Mouse (Mus musculus) myocyte (in vitro differentiated cells): Measurements from ENCODE around the gene Ddx6. TPM values are rescaled to one million over a fixed set of nuclear protein-coding genes. Genes with fewer than 3 reads are reported as not detected.
"Not testable (repeated sequence)": the region's sequence is repeated elsewhere in the genome, so short reads cannot be mapped to it uniquely, and the experiment has no call there.

Experiments
- H3K27me3 ChIP-seq: one replicate; pipeline ENCODE4 v1.6.1; 2011; ENCODE audit not compliant: control insufficient read depth, insufficient read depth, insufficient read length
- H3K36me3 ChIP-seq: one replicate; pipeline ENCODE4 v1.6.1; 2011; ENCODE audit not compliant: control insufficient read depth, insufficient read depth
- H3K4me2 ChIP-seq: one replicate; pipeline ENCODE4 v1.6.1; 2011; ENCODE audit warnings: low read depth, control low read depth
- H3K4me3 ChIP-seq: one replicate; pipeline ENCODE4 v1.5.1; 2011; ENCODE audit warnings: mild to moderate bottlenecking, control low read depth, moderate library complexity
- H3K79me2 ChIP-seq: one replicate; pipeline ENCODE4 v1.6.1; 2011; ENCODE audit not compliant: control insufficient read depth, insufficient read depth
- H3ac ChIP-seq: one replicate; pipeline ENCODE4 v1.6.1; 2011; ENCODE audit not compliant: control insufficient read depth, insufficient read length
- CEBPB ChIP-seq: IDR thresholded peaks from 2 replicates; pipeline ENCODE4 v1.6.1; 2011; ENCODE audit warnings: mild to moderate bottlenecking, moderate library complexity; ENCODE audit not compliant: poor library complexity, insufficient read depth, severe bottlenecking
- E2F4 ChIP-seq: IDR thresholded peaks from one replicate; pipeline ENCODE4 v1.6.1; 2011; ENCODE audit warnings: mild to moderate bottlenecking, control low read depth, moderate library complexity; ENCODE audit not compliant: insufficient read depth
- MAX ChIP-seq: IDR thresholded peaks from one replicate; pipeline ENCODE4 v1.6.1; 2011; ENCODE audit warnings: low read depth, mild to moderate bottlenecking, control low read depth
- MYOD1 ChIP-seq, 3 experiments: IDR thresholded peaks; one replicate each; pipeline ENCODE4 v1.6.1; 2011; ENCODE audit warnings: control low read depth in 2 of 3, low read depth in 2 of 3, mild to moderate bottlenecking in 2 of 3, moderate library complexity in 1 of 3; ENCODE audit not compliant: insufficient read length in 2 of 3, control insufficient read depth in 1 of 3
- MYOG ChIP-seq, 3 experiments: IDR thresholded peaks; one replicate each; pipeline ENCODE4 v1.6.1; 2011; ENCODE audit warnings: control low read depth in 2 of 3, low read depth in 2 of 3, mild to moderate bottlenecking in 2 of 3; ENCODE audit not compliant: insufficient read length in 2 of 3, control insufficient read depth in 1 of 3, insufficient read depth in 1 of 3
- POLR2A ChIP-seq: IDR thresholded peaks from one replicate; pipeline ENCODE4 v1.6.1; 2011; ENCODE audit warnings: low read depth, mild to moderate bottlenecking, control low read depth, moderate library complexity; ENCODE audit not compliant: insufficient read length
- POLR2AphosphoS2 ChIP-seq: IDR thresholded peaks from one replicate; pipeline ENCODE4 v1.6.1; 2011; ENCODE audit warnings: low read depth, control low read depth; ENCODE audit not compliant: insufficient read length
- REST ChIP-seq: IDR thresholded peaks from one replicate; pipeline ENCODE4 v1.6.1; 2011; ENCODE audit warnings: mild to moderate bottlenecking, control low read depth, moderate library complexity; ENCODE audit not compliant: insufficient read depth, insufficient read length
- SRF ChIP-seq: IDR thresholded peaks from one replicate; pipeline ENCODE4 v1.6.1; 2011; ENCODE audit warnings: low read depth; ENCODE audit not compliant: control insufficient read depth, insufficient read length
- TCF12 ChIP-seq: IDR thresholded peaks from one replicate; pipeline ENCODE4 v1.6.1; 2011; ENCODE audit warnings: mild to moderate bottlenecking, control low read depth; ENCODE audit not compliant: poor library complexity, insufficient read depth, severe bottlenecking
- TCF3 ChIP-seq: IDR thresholded peaks from one replicate; pipeline ENCODE4 v1.6.1; 2011; ENCODE audit warnings: low read depth, control low read depth; ENCODE audit not compliant: insufficient read length
- USF1 ChIP-seq: IDR thresholded peaks from one replicate; pipeline ENCODE4 v1.6.1; 2011; ENCODE audit warnings: low read depth, mild to moderate bottlenecking, control low read depth, moderate library complexity
- polyA plus RNA-seq: library from polyadenylated mRNA; unstranded; fragments of >200 nt; fragmentation: generic; extraction: Trizol; gene quantifications from one replicate; pipeline ENCODE4 v1.2.1, GENCODE M21; 2012; ENCODE audit warnings: missing spikeins

The Ddx6 gene
- polyA plus RNA-seq, 1 experiment = 25.8 TPM

GRCm38 (mm10) chr9:44621114-44621513 lies 16.4 kb downstream of the Ddx6 start:
- no peak overlapping the region for H3K4me2 ChIP-seq

GRCm38 (mm10) chr9:44624390-44624789 lies 19.7 kb downstream of the Ddx6 start:
- Histone ChIP-seq H3K4me3 (no peak overlapping the region), H3K79me2 (peaks cover 34% of the 10 kb centered on the region), H3K36me3 (peaks cover 65% of the 10 kb centered on the region), H3K27me3 (no peaks in the 10 kb centered on the region), H3K4me2 (no peak overlapping the region), H3ac (no peak overlapping the region)
- TF ChIP-seq TCF3 (no peak), CEBPB (no peak), POLR2A (no peak)

More at GRCm38 (mm10) chr9:44621114-44621513, 16.4 kb downstream of the Ddx6 start:
- TF ChIP-seq MYOD1 (IDR thresholded peaks at IDR 0.05; ENCODE audit: control insufficient read depth in 1 of 3, insufficient read length in 2 of 3, low read depth in 2 of 3) (peak; percentile 64 to 96 (median 92)), E2F4 (no peak), MYOG (IDR thresholded peaks at IDR 0.05; ENCODE audit: control insufficient read depth in 1 of 3, insufficient read depth in 1 of 3, insufficient read length in 2 of 3, low read depth in 2 of 3) (peak in 2 of 3 experiments; percentile 7 to 44)
- no peak overlapping the region for H3K4me3 ChIP-seq
- peaks cover 59% of the 10 kb centered on the region for H3K79me2 ChIP-seq
- H3K36me3 ChIP-seq = peaks cover 60% of the 10 kb centered on the region
- H3ac ChIP-seq = no peak overlapping the region
- H3K27me3 ChIP-seq = no peaks in the 10 kb centered on the region

DNA sequence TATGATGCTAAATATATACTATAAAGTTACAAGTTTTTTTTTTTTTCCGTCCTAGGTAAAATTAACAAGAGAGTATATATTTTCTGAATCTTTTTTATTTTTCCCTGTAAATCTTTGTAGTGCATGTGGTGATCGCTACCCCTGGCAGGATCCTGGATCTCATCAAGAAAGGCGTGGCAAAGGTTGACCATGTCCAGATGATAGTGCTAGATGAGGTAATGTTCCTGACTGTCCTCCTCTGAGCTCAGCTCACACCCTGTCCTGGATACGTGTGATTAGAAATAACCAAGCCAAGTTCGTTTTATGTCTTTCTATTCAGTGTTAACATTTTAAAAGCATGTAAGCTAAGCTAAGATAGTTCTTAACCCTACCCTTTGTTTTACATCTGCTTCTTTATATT lies 21.6 kb downstream of the Ddx6 start:
- Histone ChIP-seq H3K4me3 (no peak overlapping the region), H3K4me2 (no peak overlapping the region), H3ac (no peak overlapping the region), H3K36me3 (peaks cover 84% of the 10 kb centered on the region), H3K27me3 (no peaks in the 10 kb centered on the region), H3K79me2 (peaks cover 27% of the 10 kb centered on the region)
- no peak for TF ChIP-seq CEBPB
- no peak for TF ChIP-seq REST
- TF ChIP-seq SRF = no peak
- TF ChIP-seq TCF3 = no peak
- TF ChIP-seq MAX = no peak
- no peak for TF ChIP-seq POLR2AphosphoS2
- TF ChIP-seq TCF12 = no peak
- TF ChIP-seq E2F4 = no peak
- no peak for TF ChIP-seq MYOD1 (IDR thresholded peaks at IDR 0.05; ENCODE audit: control insufficient read depth in 1 of 3, insufficient read length in 2 of 3, low read depth in 2 of 3)
- TF ChIP-seq MYOG (IDR thresholded peaks at IDR 0.05; ENCODE audit: control insufficient read depth in 1 of 3, insufficient read depth in 1 of 3, insufficient read length in 2 of 3, low read depth in 2 of 3) = no peak
- no peak for TF ChIP-seq USF1

GRCm38 (mm10) chr9:44637551-44638169 lies 33.0 kb downstream of the Ddx6 start:
- Histone ChIP-seq H3ac (no peak overlapping the region), H3K79me2 (no peaks in the 10 kb centered on the region), H3K4me2 (no peak overlapping the region), H3K36me3 (peaks cover 30% of the 10 kb centered on the region), H3K27me3 (no peaks in the 10 kb centered on the region), H3K4me3 (no peak overlapping the region)
- TF ChIP-seq POLR2AphosphoS2 = peak; percentile 36
- TF ChIP-seq SRF = no peak

DNA sequence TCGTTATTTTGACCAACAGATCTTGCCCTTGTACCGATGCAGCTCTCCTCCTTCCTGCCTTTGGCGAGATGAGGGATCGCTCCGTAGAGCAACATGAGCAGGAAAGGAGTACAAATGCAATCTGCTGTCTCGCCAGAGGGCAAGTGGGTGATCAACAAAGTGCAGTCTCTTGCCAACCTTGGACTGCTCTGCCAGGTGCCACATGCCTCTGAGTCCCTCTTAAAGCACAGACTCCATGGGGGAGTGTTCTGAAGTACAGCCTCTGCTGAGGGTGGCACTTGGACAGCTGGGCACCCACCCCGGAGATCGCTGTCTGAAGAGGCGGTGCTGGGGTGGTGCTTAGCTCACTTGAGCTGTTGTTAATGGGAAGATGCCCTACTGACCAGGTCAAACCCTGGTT lies 34.0 kb downstream of the Ddx6 start:
- H3K27me3 ChIP-seq, H3K4me2 ChIP-seq, H3ac ChIP-seq, H3K4me3 ChIP-seq, H3K79me2 ChIP-seq: not testable (repeated sequence)
- H3K36me3 ChIP-seq = peaks cover 22% of the 10 kb centered on the region

DNA sequence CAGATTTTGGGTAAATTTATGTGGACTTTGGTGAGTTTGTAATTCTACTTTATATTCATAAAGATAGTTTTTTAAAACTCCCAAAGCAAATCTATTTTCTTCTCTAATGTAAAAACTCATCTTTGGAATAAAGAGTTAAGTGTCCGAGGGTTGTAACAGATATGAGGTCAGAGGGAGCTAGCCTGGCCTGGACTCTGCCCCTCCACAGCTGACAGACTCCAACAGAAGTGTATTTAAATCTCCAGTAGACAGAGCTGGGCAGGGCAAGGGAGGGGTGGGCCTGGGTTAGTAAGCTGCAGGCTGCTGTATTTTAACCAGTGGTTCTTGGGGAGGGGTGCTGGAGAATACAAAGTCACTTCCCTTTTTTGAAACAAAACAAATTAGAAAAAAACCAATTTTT lies 35.3 kb downstream of the Ddx6 start:
- peaks cover 18% of the 10 kb centered on the region for H3K36me3 ChIP-seq
- not testable (repeated sequence) for H3K4me2 ChIP-seq, H3K27me3 ChIP-seq, H3ac ChIP-seq, H3K79me2 ChIP-seq, H3K4me3 ChIP-seq
